Comparison of ENCODE assay signal across 9 mouse cellular contexts in the genomic region with DNA sequence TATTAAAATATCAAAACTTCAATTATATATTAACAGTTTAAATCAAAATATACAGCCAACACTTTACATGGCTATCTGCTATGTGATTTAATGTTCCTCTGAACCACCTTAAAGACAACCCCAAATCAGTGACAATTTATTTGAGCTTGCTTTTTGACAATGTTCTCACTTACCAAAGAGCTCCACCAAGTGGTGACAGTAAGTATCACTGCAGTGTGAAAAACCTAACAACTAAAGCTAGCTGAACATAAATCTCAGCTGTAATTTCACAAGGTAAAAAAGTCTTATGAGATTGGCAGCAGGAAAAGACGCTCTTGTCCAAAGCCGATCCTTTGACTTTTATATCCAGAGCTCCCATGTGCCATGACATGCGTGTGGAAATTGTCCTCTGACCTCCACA. TPM values are rescaled to one million over a fixed set of nuclear protein-coding genes. Genes with fewer than 3 reads are reported as not detected.
DNase-seq lines count a peak whose midpoint lies in the region; ATAC-seq lines count a peak whose summit lies in the region.
"Had no signal": no experiment of that assay in that cellular context is flagged by ENCODE, and none has a peak within 500 bp of the region (broad histone marks: within the 10 kb centered on the region; RNA-seq: fewer than 3 reads in every experiment).

No protein-coding gene starts in this region.

- no peak overlapping the region for H3K4me3 ChIP-seq in forebrain, embryonic 15.5 days
- H3K4me3 ChIP-seq in forebrain, embryonic 12.5 days (replicated peaks), result no peak overlapping the region
- no peak overlapping the region for H3K4me3 ChIP-seq in midbrain, embryonic 11.5 days (ENCODE audit: low read depth, low read length)
- no peak overlapping the region for H3K4me3 ChIP-seq in midbrain, embryonic 15.5 days
- H3K4me3 ChIP-seq: neural tube, embryonic 12.5 days had no signal

- H3K9me3 ChIP-seq in forebrain, embryonic 15.5 days, result no peaks in the 10 kb centered on the region
- H3K9me3 ChIP-seq in forebrain, embryonic 12.5 days, result no peaks in the 10 kb centered on the region
- no peaks in the 10 kb centered on the region for H3K9me3 ChIP-seq in midbrain, embryonic 11.5 days (ENCODE audit: control insufficient read depth, low read length)
- no peaks in the 10 kb centered on the region for H3K9me3 ChIP-seq in midbrain, embryonic 15.5 days
- H3K9me3 ChIP-seq: neural tube, embryonic 12.5 days had no signal

- intact Hi-C loops in heart, postnatal 14 days (cut with DNase I), result loop anchor here (2.0 kb wide), 1 partner anchor 196 kb away; no protein-coding TSS in a partner anchor

- 51% methylated on average over 3 of the region's 3 CpGs for WGBS in forebrain, embryonic 15.5 days
- WGBS in forebrain, embryonic 12.5 days, result 42% methylated on average over 3 of the region's 3 CpGs
- WGBS in midbrain, embryonic 11.5 days, result 46% methylated on average over 3 of the region's 3 CpGs
- WGBS in midbrain, embryonic 15.5 days, result 47% methylated on average over 3 of the region's 3 CpGs

- no peaks in the 10 kb centered on the region for H3K4me1 ChIP-seq in forebrain, embryonic 15.5 days
- no peaks in the 10 kb centered on the region for H3K4me1 ChIP-seq in forebrain, embryonic 12.5 days
- no peaks in the 10 kb centered on the region for H3K4me1 ChIP-seq in midbrain, embryonic 11.5 days (ENCODE audit: control insufficient read depth, insufficient read depth, low read length)
- no peaks in the 10 kb centered on the region for H3K4me1 ChIP-seq in midbrain, embryonic 15.5 days
- H3K4me1 ChIP-seq: neural tube, embryonic 12.5 days had no signal

- H3K27me3 ChIP-seq in forebrain, embryonic 15.5 days, result no peaks in the 10 kb centered on the region
- no peaks in the 10 kb centered on the region for H3K27me3 ChIP-seq in forebrain, embryonic 12.5 days
- H3K27me3 ChIP-seq in midbrain, embryonic 11.5 days (ENCODE audit: control insufficient read depth, insufficient read depth, low read length), result no peaks in the 10 kb centered on the region
- no peaks in the 10 kb centered on the region for H3K27me3 ChIP-seq in midbrain, embryonic 15.5 days (replicated peaks)
- H3K27me3 ChIP-seq: neural tube, embryonic 12.5 days had no signal

- no peaks in the 10 kb centered on the region for H3K36me3 ChIP-seq in forebrain, embryonic 15.5 days
- H3K36me3 ChIP-seq in forebrain, embryonic 12.5 days (replicated peaks), result no peaks in the 10 kb centered on the region
- H3K36me3 ChIP-seq in midbrain, embryonic 11.5 days (ENCODE audit: control insufficient read depth, insufficient read depth, low read length), result no peaks in the 10 kb centered on the region
- no peaks in the 10 kb centered on the region for H3K36me3 ChIP-seq in midbrain, embryonic 15.5 days (replicated peaks)
- H3K36me3 ChIP-seq: neural tube, embryonic 12.5 days had no signal

- 0 out of 2 replicates have a peak, but pooled peaks have one; percentile 26 for ATAC-seq in forebrain, embryonic 15.5 days (replicated peaks)
- ATAC-seq in forebrain, embryonic 12.5 days (ENCODE audit: low FRiP score), result no peak
- no peak for ATAC-seq in midbrain, embryonic 11.5 days (ENCODE audit: low FRiP score)
- no peak for ATAC-seq in midbrain, embryonic 15.5 days (replicated peaks)
- ATAC-seq in megakaryocyte progenitor cell, adult 5-6 weeks (replicated peaks; ENCODE audit: poor library complexity), result peak; percentile 93

- H3K27ac ChIP-seq in forebrain, embryonic 15.5 days (replicated peaks), result no peak overlapping the region
- H3K27ac ChIP-seq in forebrain, embryonic 12.5 days, result no peak overlapping the region
- H3K27ac ChIP-seq in midbrain, embryonic 11.5 days (ENCODE audit: low read depth, low read length), result no peak overlapping the region
- H3K27ac ChIP-seq in midbrain, embryonic 15.5 days, result no peak overlapping the region
- H3K27ac ChIP-seq: neural tube, embryonic 12.5 days had no signal

- DNase-seq in midbrain, embryonic 11.5 days (ENCODE audit: low spot score, missing footprints), result peak; percentile 94
- DNase-seq in brain, adult 2 months (ENCODE audit: low read depth, low spot score), result peak; percentile 83
- peak; percentile 31 to 69 for DNase-seq in heart, postnatal 14 days
- peak; percentile 18 to 71 for DNase-seq in thymus, postnatal 10 days (ENCODE audit: low spot score in 2 of 2)

- no peak overlapping the region for H3K4me2 ChIP-seq in forebrain, embryonic 15.5 days (replicated peaks)
- no peak overlapping the region for H3K4me2 ChIP-seq in forebrain, embryonic 12.5 days
- H3K4me2 ChIP-seq in midbrain, embryonic 11.5 days, result no peak overlapping the region
- no peak overlapping the region for H3K4me2 ChIP-seq in midbrain, embryonic 15.5 days
- H3K4me2 ChIP-seq: neural tube, embryonic 12.5 days had no signal

- no peak overlapping the region for H3K9ac ChIP-seq in forebrain, embryonic 15.5 days (replicated peaks)
- H3K9ac ChIP-seq in forebrain, embryonic 12.5 days, result no peak overlapping the region
- no peak overlapping the region for H3K9ac ChIP-seq in midbrain, embryonic 11.5 days (ENCODE audit: low read length)
- H3K9ac ChIP-seq in midbrain, embryonic 15.5 days, result no peak overlapping the region
- H3K9ac ChIP-seq: neural tube, embryonic 12.5 days had no signal

RNA-seq across cellular contexts. Expression of a gene that starts 22.4 kb away (rescaled TPM):
- 19.4 and 32.5 TPM in 2 replicates for polyA plus RNA-seq in forebrain, embryonic 15.5 days (2015; fragmentation: Nextera tagmentation; extraction: Ambion mirVana)
- 30.4 and 31.4 TPM in 2 replicates for polyA plus RNA-seq in forebrain, embryonic 12.5 days (2016; fragmentation: Nextera tagmentation; extraction: Ambion mirVana)
- 41.4 and 49.2 TPM in 2 replicates for polyA plus RNA-seq in midbrain, embryonic 11.5 days (2014; fragmentation: Nextera tagmentation; extraction: Ambion mirVana)
- 28.0 and 30.2 TPM in 2 replicates for polyA plus RNA-seq in midbrain, embryonic 15.5 days (2015; fragmentation: Nextera tagmentation; extraction: Ambion mirVana)
- 10 to 100 TPM; 20.0 to 23.8 TPM for total RNA-seq in heart, postnatal 14 days (2021)
- 46.8 and 47.0 TPM in 2 replicates for total RNA-seq in megakaryocyte progenitor cell, adult 5-6 weeks (2015)
- 16.2 and 16.6 TPM in 2 replicates for total RNA-seq in megakaryocyte progenitor cell, adult 5-6 weeks (2017)

Comparison
In these comparisons a context has a peak if more than half of its experiments do, and no peak if none do; other contexts are left out.
1. ATAC-seq: peak in forebrain, embryonic 15.5 days (single experiment) and megakaryocyte progenitor cell, adult 5-6 weeks (single experiment); none in forebrain, embryonic 12.5 days (single experiment), midbrain, embryonic 11.5 days (single experiment) and midbrain, embryonic 15.5 days (single experiment).
2. Peak in every context shown above with its lines, with median percentiles within 50 percentile points of each other: DNase-seq.